Mouse (Mus musculus) hindbrain, embryonic 15.5 days (tissue): ENCODE results near the gene Usb1. TPM values are rescaled to one million over a fixed set of nuclear protein-coding genes. Genes with fewer than 3 reads are reported as not detected.

Experiments
- ATAC-seq: fragments of 200-750 bp; cut with Nextera tagmentation; 2 replicates; pipeline ENCODE4 v1.8.0; 2017; ENCODE audit warnings: low read depth, moderate number of reproducible peaks, moderate TSS enrichment; ENCODE audit not compliant: low FRiP score
- H3K27ac ChIP-seq: fragments of 300-500 bp; sonication (generic); replicated peaks from 2 replicates; pipeline ENCODE4 v1.5.1; 2015; ENCODE audit warnings: mild to moderate bottlenecking, inconsistent platforms
- H3K27me3 ChIP-seq: fragments of 300-500 bp; sonication (generic); 2 replicates; pipeline ENCODE4 v1.6.1; 2015; ENCODE audit warnings: control low read depth, inconsistent platforms
- H3K36me3 ChIP-seq: fragments of 300-500 bp; sonication (generic); 2 replicates; pipeline ENCODE4 v1.6.1; 2015; ENCODE audit warnings: control low read depth, inconsistent platforms
- H3K4me1 ChIP-seq: fragments of 300-500 bp; sonication (generic); replicated peaks from 2 replicates; pipeline ENCODE4 v1.6.1; 2015; ENCODE audit warnings: control low read depth, inconsistent platforms
- H3K4me2 ChIP-seq: fragments of 300-500 bp; sonication (generic); 2 replicates; pipeline ENCODE4 v1.6.1; 2015; ENCODE audit warnings: moderate library complexity, mild to moderate bottlenecking, inconsistent platforms
- H3K4me3 ChIP-seq: fragments of 300-500 bp; sonication (generic); 2 replicates; pipeline ENCODE4 v1.5.1; 2015; ENCODE audit warnings: mild to moderate bottlenecking, inconsistent platforms
- H3K9ac ChIP-seq: fragments of 300-500 bp; sonication (generic); 2 replicates; pipeline ENCODE4 v1.6.1; 2015; ENCODE audit warnings: inconsistent platforms
- H3K9me3 ChIP-seq: fragments of 300-500 bp; sonication (generic); 2 replicates; pipeline ENCODE4 v1.6.1; 2016; ENCODE audit warnings: control low read depth, inconsistent platforms
- WGBS: fragments of 180-500 bp; shearing (Covaris S2); methylation state at CpG from one replicate; pipeline ENCODE4 v1.1.7; 2015; 5-methylcytosine and 5-hydroxymethylcytosine counted together
- polyA plus RNA-seq: library from polyadenylated mRNA; unstranded; fragments of >200 nt; fragmentation: Nextera tagmentation; extraction: Ambion mirVana; gene quantifications from 2 replicates; pipeline ENCODE4 v1.2.1, GENCODE M21; 2015

The Usb1 gene
- polyA plus RNA-seq, 1 experiment from 2014 or later: 35.8 TPM

- ATAC-seq: 0 out of 2 replicates have a peak, but pooled peaks have one; percentile 20
- no peak overlapping the region for H3K27ac ChIP-seq
Observed at GRCm38 (mm10) chr8:95360181-95361015, 28.3 kb downstream of the Usb1 start.

GRCm38 (mm10) chr8:95361016-95361341 lies 28.9 kb downstream of the Usb1 start:
- Histone ChIP-seq H3K36me3 (no peaks in the 10 kb centered on the region), H3K4me2 (no peak overlapping the region), H3K4me3 (no peak overlapping the region), H3K9me3 (no peaks in the 10 kb centered on the region), H3K9ac (no peak overlapping the region), H3K27ac (no peak overlapping the region), H3K27me3 (no peaks in the 10 kb centered on the region), H3K4me1 (peaks cover 36% of the 10 kb centered on the region)
- WGBS: 85% methylated on average over 3 of the region's 3 CpGs
- ATAC-seq: no peak

More at GRCm38 (mm10) chr8:95360181-95361015, 28.3 kb downstream of the Usb1 start:
- H3K9ac ChIP-seq: no peak overlapping the region
- no peak overlapping the region for H3K4me2 ChIP-seq
- no peaks in the 10 kb centered on the region for H3K36me3 ChIP-seq
- peaks cover 39% of the 10 kb centered on the region for H3K4me1 ChIP-seq
- H3K27me3 ChIP-seq: no peaks in the 10 kb centered on the region
- WGBS: 46% methylated on average over 6 of the region's 7 CpGs
- no peak overlapping the region for H3K4me3 ChIP-seq
- no peaks in the 10 kb centered on the region for H3K9me3 ChIP-seq

- no peak overlapping the region for H3K4me3 ChIP-seq
- WGBS: 71% methylated on average over 6 of the region's 6 CpGs
- H3K36me3 ChIP-seq: no peaks in the 10 kb centered on the region
- H3K4me1 ChIP-seq: peaks cover 29% of the 10 kb centered on the region
- H3K27ac ChIP-seq: no peak overlapping the region
- H3K9me3 ChIP-seq: no peaks in the 10 kb centered on the region
- ATAC-seq: no peak
- H3K9ac ChIP-seq: no peak overlapping the region
- no peaks in the 10 kb centered on the region for H3K27me3 ChIP-seq
- H3K4me2 ChIP-seq: no peak overlapping the region
Observed at GRCm38 (mm10) chr8:95362272-95362671, 30.2 kb downstream of the Usb1 start.

- WGBS: 99% methylated on average over 2 of the region's 2 CpGs
- Histone ChIP-seq H3K4me2 (no peak overlapping the region), H3K4me1 (peaks cover 22% of the 10 kb centered on the region), H3K9ac (no peak overlapping the region), H3K36me3 (peaks cover 8% of the 10 kb centered on the region; the same call in 1 of the 2 replicates), H3K27ac (no peak overlapping the region), H3K9me3 (no peaks in the 10 kb centered on the region), H3K4me3 (no peak overlapping the region), H3K27me3 (no peaks in the 10 kb centered on the region)
- no peak for ATAC-seq
Observed at GRCm38 (mm10) chr8:95363849-95364248, 31.8 kb downstream of the Usb1 start.

GRCm38 (mm10) chr8:95369581-95370326 lies 37.7 kb downstream of the Usb1 start:
- Histone ChIP-seq H3K9ac (no peak overlapping the region), H3K4me1 (no peaks in the 10 kb centered on the region), H3K27ac (no peak overlapping the region), H3K9me3 (no peaks in the 10 kb centered on the region), H3K36me3 (peaks cover 27% of the 10 kb centered on the region), H3K27me3 (no peaks in the 10 kb centered on the region), H3K4me2 (no peak overlapping the region), H3K4me3 (no peak overlapping the region)
- WGBS: 56% methylated on average over 20 of the region's 20 CpGs
- no peak for ATAC-seq

GRCm38 (mm10) chr8:95373389-95374002 lies 41.4 kb downstream of the Usb1 start:
- Histone ChIP-seq H3K9ac (no peak overlapping the region), H3K4me2 (no peak overlapping the region), H3K36me3 (peaks cover 20% of the 10 kb centered on the region), H3K27ac (no peak overlapping the region), H3K4me1 (peaks cover 6% of the 10 kb centered on the region; the same call in 1 of the 2 replicates), H3K4me3 (no peak overlapping the region), H3K27me3 (no peaks in the 10 kb centered on the region), H3K9me3 (no peaks in the 10 kb centered on the region)
- no peak for ATAC-seq
- 90% methylated on average over 12 of the region's 12 CpGs for WGBS

- WGBS: 80% methylated on average over 3 of the region's 3 CpGs
- H3K27ac ChIP-seq: no peak overlapping the region
- H3K36me3 ChIP-seq: peaks cover 19% of the 10 kb centered on the region
Observed at GRCm38 (mm10) chr8:95374429-95374828, 42.3 kb downstream of the Usb1 start.

GRCm38 (mm10) chr8:95375374-95375930 lies 43.4 kb downstream of the Usb1 start:
- 0 out of 2 replicates have a peak overlapping the region, but pooled peaks have one; percentile 25 for H3K27ac ChIP-seq
- peaks cover 6% of the 10 kb centered on the region; the same call in 1 of the 2 replicates for H3K4me1 ChIP-seq
- 0 out of 2 replicates have a peak, but pooled peaks have one; percentile 35 for ATAC-seq
- WGBS: 87% methylated on average over 7 of the region's 7 CpGs
- H3K9me3 ChIP-seq: no peaks in the 10 kb centered on the region
- H3K36me3 ChIP-seq: peaks cover 19% of the 10 kb centered on the region
- H3K9ac ChIP-seq: no peak overlapping the region
- H3K4me3 ChIP-seq: no peak overlapping the region
- H3K27me3 ChIP-seq: no peaks in the 10 kb centered on the region
- H3K4me2 ChIP-seq: no peak overlapping the region

More at GRCm38 (mm10) chr8:95374429-95374828, 42.3 kb downstream of the Usb1 start:
- H3K9ac ChIP-seq: no peak overlapping the region
- ATAC-seq: no peak
- no peak overlapping the region for H3K4me3 ChIP-seq
- no peak overlapping the region for H3K4me2 ChIP-seq
- no peaks in the 10 kb centered on the region for H3K27me3 ChIP-seq
- H3K9me3 ChIP-seq: no peaks in the 10 kb centered on the region
- peaks cover 6% of the 10 kb centered on the region; the same call in 1 of the 2 replicates for H3K4me1 ChIP-seq

GRCm38 (mm10) chr8:95376309-95376999 lies 44.4 kb downstream of the Usb1 start:
- Histone ChIP-seq H3K4me1 (peaks cover 6% of the 10 kb centered on the region; the same call in 1 of the 2 replicates), H3K27ac (no peak overlapping the region), H3K9me3 (no peaks in the 10 kb centered on the region), H3K4me3 (no peak overlapping the region), H3K9ac (no peak overlapping the region), H3K27me3 (no peaks in the 10 kb centered on the region), H3K36me3 (peaks cover 12% of the 10 kb centered on the region), H3K4me2 (no peak overlapping the region)
- no peak for ATAC-seq
- 85% methylated on average over 12 of the region's 12 CpGs for WGBS

- no peaks in the 10 kb centered on the region for H3K9me3 ChIP-seq
Observed at GRCm38 (mm10) chr8:95377101-95377500, 45.0 kb downstream of the Usb1 start.

GRCm38 (mm10) chr8:95377863-95378291 lies 45.8 kb downstream of the Usb1 start:
- ATAC-seq: no peak
- Histone ChIP-seq H3K36me3 (no peaks in the 10 kb centered on the region), H3K4me1 (peaks cover 6% of the 10 kb centered on the region; the same call in 1 of the 2 replicates), H3K9ac (no peak overlapping the region), H3K27ac (no peak overlapping the region), H3K27me3 (no peaks in the 10 kb centered on the region), H3K4me3 (no peak overlapping the region), H3K9me3 (no peaks in the 10 kb centered on the region), H3K4me2 (no peak overlapping the region)
- WGBS: 58% methylated on average over 7 of the region's 7 CpGs

More at GRCm38 (mm10) chr8:95377101-95377500, 45.0 kb downstream of the Usb1 start:
- Histone ChIP-seq H3K27ac (no peak overlapping the region), H3K27me3 (no peaks in the 10 kb centered on the region), H3K4me1 (peaks cover 6% of the 10 kb centered on the region; the same call in 1 of the 2 replicates), H3K4me3 (no peak overlapping the region), H3K4me2 (no peak overlapping the region), H3K9ac (no peak overlapping the region), H3K36me3 (peaks cover 7% of the 10 kb centered on the region)
- no peak for ATAC-seq
- 81% methylated on average over 4 of the region's 4 CpGs for WGBS
